9 mouse cellular contexts compared by ENCODE assay signal in the genomic region with DNA sequence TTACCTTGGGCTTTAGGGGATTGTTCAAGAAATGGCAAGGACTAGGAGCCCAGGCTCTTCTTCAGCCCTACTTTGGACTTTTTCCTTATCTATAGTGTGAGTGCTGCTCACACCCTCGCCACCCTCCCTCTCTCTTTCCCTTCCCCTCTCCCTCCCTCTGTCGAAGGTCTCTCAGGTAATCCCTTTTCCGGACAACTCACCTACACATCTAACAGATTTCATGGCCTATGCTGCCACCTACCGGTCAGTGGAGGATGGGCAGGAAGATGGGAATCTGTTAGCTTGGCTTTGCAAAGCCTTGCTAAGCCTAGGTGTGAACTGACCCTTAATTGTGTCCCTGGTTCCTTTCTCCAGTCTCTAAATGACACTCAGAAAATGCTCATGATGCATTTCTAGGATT. TPM values are rescaled to one million over a fixed set of nuclear protein-coding genes. Genes with fewer than 3 reads are reported as not detected.
DNase-seq lines count a peak whose midpoint lies in the region; ATAC-seq and TF ChIP-seq lines count a peak whose summit lies in the region.
"Had no signal": no experiment of that assay in that cellular context is flagged by ENCODE, and none has a peak within 500 bp of the region (broad histone marks: within the 10 kb centered on the region; RNA-seq: fewer than 3 reads in every experiment).

No protein-coding gene starts in this region.

- DNase-seq in Muller cell, postnatal 12 days (ENCODE audit: inconsistent ontology term), result peak; percentile 86
- peak; percentile 73 for DNase-seq in gastrocnemius, postnatal 14 days
- DNase-seq in kidney, postnatal 0 days (ENCODE audit: low spot score), result peak; percentile 86
- DNase-seq in lung, postnatal 36 days, result peak; percentile 93
- peak; percentile 77 to 87 for DNase-seq in right cerebral cortex, postnatal 10 days (ENCODE audit: low spot score in 2 of 2)

- no peak overlapping the region for H3K4me2 ChIP-seq in kidney, postnatal 0 days (ENCODE audit: low read length)

- peaks cover 31% of the 10 kb centered on the region for H3K79me3 ChIP-seq in C2C12 (ENCODE audit: low read depth)

- WGBS in kidney, postnatal 0 days, result 0% methylated on average over 4 of the region's 4 CpGs

- no peak overlapping the region for H3K27ac ChIP-seq in kidney, postnatal 0 days

- H3K4me1 ChIP-seq in kidney, postnatal 0 days (replicated peaks; ENCODE audit: insufficient read depth, low read length), result peaks cover 34% of the 10 kb centered on the region

- intact Hi-C loops in gastrocnemius, postnatal 14 days (cut with DNase I; ENCODE audit: low total_unique reads), result no loop called here

- H3K9me3 ChIP-seq in kidney, postnatal 0 days (replicated peaks; ENCODE audit: low read length), result no peaks in the 10 kb centered on the region

- no peaks in the 10 kb centered on the region for H3K27me3 ChIP-seq in C2C12 (ENCODE audit: control insufficient read depth, insufficient read depth, insufficient read length)
- H3K27me3 ChIP-seq in kidney, postnatal 0 days (ENCODE audit: insufficient read depth, low read length), result no peaks in the 10 kb centered on the region

- ATAC-seq in common myeloid progenitor, adult 5-6 weeks (replicated peaks; ENCODE audit: low read depth, poor library complexity, severe bottlenecking), result peak; percentile 43
- no peak for ATAC-seq in kidney, postnatal 0 days (replicated peaks; ENCODE audit: low FRiP score, low read depth)
- ATAC-seq in granulocyte monocyte progenitor cell, adult 5-6 weeks (replicated peaks; ENCODE audit: poor library complexity, severe bottlenecking), result no peak

- H3K9ac ChIP-seq in kidney, postnatal 0 days (ENCODE audit: low read depth, low read length), result no peak overlapping the region

- peaks cover 71% of the 10 kb centered on the region for H3K79me2 ChIP-seq in C2C12 (ENCODE audit: control insufficient read depth, insufficient read depth)

- H3ac ChIP-seq in C2C12 (ENCODE audit: control insufficient read depth, insufficient read length, low read depth), result no peak overlapping the region

- H3K4me3 ChIP-seq in C2C12 (ENCODE audit: insufficient read depth, poor library complexity, severe bottlenecking), result no peak overlapping the region
- no peak overlapping the region for H3K4me3 ChIP-seq in kidney, postnatal 0 days (replicated peaks; ENCODE audit: low read depth, low read length)

- peak; percentile 81 for TF ChIP-seq CTCF in C2C12 (IDR thresholded peaks at IDR 0.05; ENCODE audit: control insufficient read depth, insufficient read depth, insufficient read length)
- peak; percentile 98 for TF ChIP-seq CTCF in kidney, postnatal 0 days (IDR thresholded peaks at IDR 0.05; ENCODE audit: low read depth)

- H3K36me3 ChIP-seq in C2C12 (ENCODE audit: control insufficient read depth, insufficient read depth), result peaks cover 47% of the 10 kb centered on the region
- H3K36me3 ChIP-seq in kidney, postnatal 0 days (ENCODE audit: insufficient read depth, low read length), result peaks cover 23% of the 10 kb centered on the region

TF ChIP-seq in C2C12, 6 proteins besides CTCF, POLR2A, EP300 and RAD21:
- TF ChIP-seq USF1 (IDR thresholded peaks at IDR 0.05; ENCODE audit: low read depth) (no peak), MYOG (IDR thresholded peaks at IDR 0.05; ENCODE audit: control insufficient read depth, extremely low read depth, insufficient read length) (no peak), CEBPB (IDR thresholded peaks at IDR 0.05; ENCODE audit: low read depth) (no peak), MAX (IDR thresholded peaks at IDR 0.05) (no peak), MYOD1 (IDR thresholded peaks at IDR 0.05; ENCODE audit: control insufficient read depth, insufficient read length, low read depth) (no peak), FOSL1 (IDR thresholded peaks at IDR 0.05; ENCODE audit: insufficient read depth, low read length, poor library complexity, severe bottlenecking) (no peak)

RNA-seq across cellular contexts. Expression of a gene that starts 19.4 kb away (rescaled TPM):
- 31.4 TPM for polyA plus RNA-seq in C2C12 (2012; fragmentation: generic; extraction: Trizol)
- total RNA-seq in common myeloid progenitor, adult 5-6 weeks (2017), result 3.1 and 5.7 TPM in 2 replicates
- 10 to 100 TPM; 38.9 to 44.2 TPM for total RNA-seq in gastrocnemius, postnatal 14 days (2021)
- polyA plus RNA-seq in kidney, postnatal 0 days (2015; fragmentation: Nextera tagmentation; extraction: Ambion mirVana), result 8.7 and 9.1 TPM in 2 replicates
- total RNA-seq in granulocyte monocyte progenitor cell, adult 5-6 weeks (2014; fragmentation: Nextera tagmentation), result 8.7 and 13.0 TPM in 2 replicates
- 1.6 and 2.6 TPM in 2 replicates for total RNA-seq in granulocyte monocyte progenitor cell, adult 5-6 weeks (2017)

RNA-seq across cellular contexts. Expression of a gene that starts 47.2 kb away (rescaled TPM):
- 0.04 TPM for polyA plus RNA-seq in C2C12 (2012; fragmentation: generic; extraction: Trizol)
- total RNA-seq in common myeloid progenitor, adult 5-6 weeks (2017), result not detected in 2 replicates
- total RNA-seq in gastrocnemius, postnatal 14 days (2021), result under 1 TPM; 0.35 to 0.78 TPM
- polyA plus RNA-seq in kidney, postnatal 0 days (2015; fragmentation: Nextera tagmentation; extraction: Ambion mirVana), result 19.9 and 27.8 TPM in 2 replicates
- not detected in 2 replicates for total RNA-seq in granulocyte monocyte progenitor cell, adult 5-6 weeks (2014; fragmentation: Nextera tagmentation)
- not detected in 2 replicates for total RNA-seq in granulocyte monocyte progenitor cell, adult 5-6 weeks (2017)
- total RNA-seq: layer of hippocampus, adult 18-20 months had no signal

RNA-seq across cellular contexts. Expression of a gene that starts 59.7 kb away (rescaled TPM):
- not detected for polyA plus RNA-seq in C2C12 (2012; fragmentation: generic; extraction: Trizol)
- total RNA-seq in common myeloid progenitor, adult 5-6 weeks (2017), result not detected in 2 replicates
- total RNA-seq in gastrocnemius, postnatal 14 days (2021), result not detected
- polyA plus RNA-seq in kidney, postnatal 0 days (2015; fragmentation: Nextera tagmentation; extraction: Ambion mirVana), result 0.05 TPM in 1 of 2 replicates, not detected in the other
- not detected in 2 replicates for total RNA-seq in granulocyte monocyte progenitor cell, adult 5-6 weeks (2014; fragmentation: Nextera tagmentation)
- total RNA-seq in granulocyte monocyte progenitor cell, adult 5-6 weeks (2017), result not detected in 2 replicates
- total RNA-seq: layer of hippocampus, adult 18-20 months had no signal
